Mouse (Mus musculus) stomach, postnatal 0 days (tissue): ENCODE measurements around the gene Glis2. TPM values are rescaled to one million over a fixed set of nuclear protein-coding genes. Genes with fewer than 3 reads are reported as not detected.

Experiments
- ATAC-seq: fragments of 200-750 bp; cut with Nextera tagmentation; 2 replicates; pipeline ENCODE4 v1.8.0; 2017; ENCODE audit not compliant: low FRiP score, low TSS enrichment
- DNase-seq: peaks from one replicate; pipeline ENCODE4 v3.0.0-alpha.2; 2016; ENCODE audit warnings: low spot score
- H3K27ac ChIP-seq: fragments of 300-500 bp; sonication (generic); replicated peaks from 2 replicates; pipeline ENCODE4 v1.5.1; 2014; ENCODE audit warnings: mild to moderate bottlenecking, control low read depth
- H3K27me3 ChIP-seq: fragments of 300-500 bp; sonication (generic); 2 replicates; pipeline ENCODE4 v1.6.1; 2014; ENCODE audit warnings: low read length; ENCODE audit not compliant: control insufficient read depth, insufficient read depth
- H3K36me3 ChIP-seq: fragments of 300-500 bp; sonication (generic); 2 replicates; pipeline ENCODE4 v1.6.1; 2014; ENCODE audit warnings: low read length, mixed read lengths; ENCODE audit not compliant: control insufficient read depth, insufficient read depth
- H3K4me1 ChIP-seq: fragments of 300-500 bp; sonication (generic); replicated peaks from 2 replicates; pipeline ENCODE4 v1.6.1; 2014; ENCODE audit warnings: antibody characterized with exemption; ENCODE audit not compliant: control insufficient read depth, insufficient read depth
- H3K4me2 ChIP-seq: fragments of 300-500 bp; sonication (generic); replicated peaks from 2 replicates; pipeline ENCODE4 v1.6.1; 2014; ENCODE audit warnings: low read depth, mild to moderate bottlenecking, control low read depth, moderate library complexity
- H3K4me3 ChIP-seq: fragments of 300-500 bp; sonication (generic); 2 replicates; pipeline ENCODE4 v1.5.1; 2014; ENCODE audit warnings: low read depth, low read length, control low read depth
- H3K9ac ChIP-seq: fragments of 300-500 bp; sonication (generic); 2 replicates; pipeline ENCODE4 v1.6.1; 2014; ENCODE audit warnings: mild to moderate bottlenecking, low read length, control low read depth, mixed read lengths
- H3K9me3 ChIP-seq: fragments of 300-500 bp; sonication (generic); 2 replicates; pipeline ENCODE4 v1.6.1; 2016; ENCODE audit warnings: low read length; ENCODE audit not compliant: control insufficient read depth
- CTCF ChIP-seq: IDR thresholded peaks from 2 replicates; pipeline ENCODE4 v1.5.1; 2016; ENCODE audit warnings: antibody characterized with exemption, low read depth, mild to moderate bottlenecking, moderate library complexity
- EP300 ChIP-seq: optimal IDR thresholded peaks from 2 replicates; pipeline ENCODE3; 2016; ENCODE audit warnings: antibody characterized with exemption
- WGBS: fragments of 180-500 bp; shearing (Covaris S2); extraction: QIAGEN DNeasy Blood & Tissue Kit; methylation state at CpG from one replicate; pipeline ENCODE4 v1.1.7; 2014; 5-methylcytosine and 5-hydroxymethylcytosine counted together
- polyA plus RNA-seq: library from polyadenylated mRNA; unstranded; fragments of >200 nt; fragmentation: Nextera tagmentation; extraction: Ambion mirVana; gene quantifications from 2 replicates; pipeline ENCODE4 v1.2.1, GENCODE M21; 2015

Glis2 gene
- polyA plus RNA-seq, 1 experiment from 2014 or later, result 11.7 TPM

GRCm38 (mm10) chr16:4643670-4644419 is 49.3 kb downstream of the Glis2 start:
- Histone ChIP-seq H3K4me1 (peaks cover 25% of the 10 kb centered on the region), H3K4me2 (peak overlapping the region; percentile 83), H3K9ac (peak overlapping the region; percentile 18; the same call in 1 of the 2 replicates), H3K4me3 (no peak overlapping the region), H3K9me3 (no peaks in the 10 kb centered on the region), H3K27ac (peak overlapping the region; percentile 94), H3K36me3 (no peaks in the 10 kb centered on the region; the same call in 1 of the 2 replicates), H3K27me3 (no peaks in the 10 kb centered on the region)
- ATAC-seq (peak; percentile 2; the same call in 1 of the 2 replicates), DNase-seq (peak; percentile 74)
- WGBS, result 45% methylated on average over 11 of the region's 11 CpGs
- TF ChIP-seq CTCF, result peak; percentile 31; the same call in 1 of the 2 replicates
- TF ChIP-seq EP300, result no peak

GRCm38 (mm10) chr16:4645867-4646266 is 51.4 kb downstream of the Glis2 start:
- Histone ChIP-seq H3K4me3 (no peak overlapping the region), H3K4me2 (no peak overlapping the region), H3K9ac (0 out of 2 replicates have a peak overlapping the region, but pooled peaks have one; percentile 18), H3K4me1 (peaks cover 21% of the 10 kb centered on the region), H3K9me3 (no peaks in the 10 kb centered on the region), H3K36me3 (peaks cover 7% of the 10 kb centered on the region), H3K27ac (no peak overlapping the region), H3K27me3 (no peaks in the 10 kb centered on the region)
- no peak for ATAC-seq
- no peak for DNase-seq
- TF ChIP-seq EP300, result no peak
- WGBS, result 70% methylated on average over 4 of the region's 4 CpGs

GRCm38 (mm10) chr16:4646831-4647230 is 52.3 kb downstream of the Glis2 start:
- Histone ChIP-seq H3K4me3 (no peak overlapping the region), H3K9me3 (no peaks in the 10 kb centered on the region), H3K27ac (0 out of 2 replicates have a peak overlapping the region, but pooled peaks have one; percentile 30), H3K4me2 (no peak overlapping the region), H3K36me3 (peaks cover 10% of the 10 kb centered on the region), H3K9ac (0 out of 2 replicates have a peak overlapping the region, but pooled peaks have one; percentile 4), H3K4me1 (peaks cover 16% of the 10 kb centered on the region), H3K27me3 (no peaks in the 10 kb centered on the region)
- WGBS, result 71% methylated on average over 4 of the region's 4 CpGs
- ATAC-seq (no peak), DNase-seq (no peak)
- TF ChIP-seq CTCF (no peak), EP300 (no peak)

GRCm38 (mm10) chr16:4647651-4648141 is 53.2 kb downstream of the Glis2 start:
- ATAC-seq, result peak; percentile 8; the same call in 1 of the 2 replicates
- H3K4me3 ChIP-seq, result no peak overlapping the region
- peak overlapping the region; percentile 42; the same call in 1 of the 2 replicates for H3K27ac ChIP-seq
- H3K9ac ChIP-seq, result no peak overlapping the region
- H3K4me2 ChIP-seq, result no peak overlapping the region
- peaks cover 13% of the 10 kb centered on the region for H3K36me3 ChIP-seq
- peaks cover 13% of the 10 kb centered on the region for H3K4me1 ChIP-seq
- no peaks in the 10 kb centered on the region for H3K27me3 ChIP-seq
- no peaks in the 10 kb centered on the region for H3K9me3 ChIP-seq
- WGBS, result 56% methylated on average over 13 of the region's 13 CpGs
- TF ChIP-seq EP300 (no peak), CTCF (no peak)
- no peak for DNase-seq

DNA sequence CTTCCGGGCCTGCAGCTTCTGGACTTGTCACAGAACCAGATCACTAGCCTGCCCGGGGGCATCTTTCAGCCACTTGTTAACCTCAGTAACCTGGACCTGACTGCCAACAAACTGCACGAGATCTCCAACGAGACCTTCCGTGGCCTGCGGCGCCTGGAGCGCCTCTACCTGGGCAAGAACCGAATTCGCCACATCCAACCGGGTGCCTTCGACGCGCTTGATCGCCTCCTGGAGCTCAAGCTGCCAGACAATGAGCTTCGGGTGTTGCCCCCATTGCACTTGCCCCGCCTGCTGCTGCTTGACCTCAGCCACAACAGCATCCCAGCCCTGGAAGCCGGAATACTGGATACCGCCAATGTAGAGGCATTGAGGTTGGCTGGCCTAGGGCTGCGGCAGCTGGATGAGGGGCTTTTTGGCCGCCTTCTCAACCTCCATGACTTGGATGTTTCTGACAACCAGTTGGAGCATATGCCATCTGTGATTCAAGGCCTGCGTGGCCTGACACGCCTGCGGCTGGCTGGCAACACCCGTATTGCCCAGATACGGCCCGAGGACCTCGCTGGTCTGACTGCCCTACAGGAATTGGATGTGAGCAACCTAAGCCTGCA is 54.0 kb downstream of the Glis2 start:
- peaks cover 13% of the 10 kb centered on the region for H3K36me3 ChIP-seq
- peak; percentile 9 for DNase-seq
- no peak for TF ChIP-seq EP300
- no peak for TF ChIP-seq CTCF
- H3K4me1 ChIP-seq, result peaks cover 8% of the 10 kb centered on the region; the same call in 1 of the 2 replicates
- H3K4me2 ChIP-seq, result no peak overlapping the region
- H3K27me3 ChIP-seq, result no peaks in the 10 kb centered on the region
- H3K9me3 ChIP-seq, result no peaks in the 10 kb centered on the region
- 84% methylated on average over 28 of the region's 28 CpGs for WGBS
- no peak for ATAC-seq
- H3K9ac ChIP-seq, result no peak overlapping the region
- H3K4me3 ChIP-seq, result no peak overlapping the region
- no peak overlapping the region for H3K27ac ChIP-seq
